Mouse (Mus musculus) retina, embryonic 14.5 days (tissue): ENCODE data around the gene Abcb10.
"Not testable (repeated sequence)": the region's sequence is repeated elsewhere in the genome, so short reads cannot be mapped to it uniquely, and the experiment has no call there.

Source experiments
- DNase-seq: peaks from one replicate; pipeline ENCODE4 v3.0.0-alpha.2; 2015; ENCODE audit warnings: low spot score

Abcb10 gene

DNA sequence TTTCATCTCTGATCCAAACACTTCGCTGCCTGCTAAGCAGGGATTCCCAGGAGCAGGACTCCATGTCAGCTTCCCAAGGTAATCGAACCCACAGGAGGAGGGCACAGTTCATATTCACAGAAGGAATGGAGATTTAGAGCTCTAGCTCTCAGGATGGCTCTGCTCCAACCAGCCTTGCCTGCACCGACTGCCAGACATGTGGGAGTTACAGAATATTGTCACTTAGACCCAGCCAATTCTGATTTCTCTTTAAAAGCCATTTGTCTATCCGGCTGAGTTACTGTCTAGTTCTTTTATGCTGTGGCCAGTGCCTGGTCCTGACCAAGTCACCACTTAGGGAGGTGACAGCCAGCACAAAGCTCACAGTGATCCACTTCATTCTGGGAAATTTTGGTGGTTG lies 1.2 kb downstream of the Abcb10 start:
- no peak for DNase-seq

DNA sequence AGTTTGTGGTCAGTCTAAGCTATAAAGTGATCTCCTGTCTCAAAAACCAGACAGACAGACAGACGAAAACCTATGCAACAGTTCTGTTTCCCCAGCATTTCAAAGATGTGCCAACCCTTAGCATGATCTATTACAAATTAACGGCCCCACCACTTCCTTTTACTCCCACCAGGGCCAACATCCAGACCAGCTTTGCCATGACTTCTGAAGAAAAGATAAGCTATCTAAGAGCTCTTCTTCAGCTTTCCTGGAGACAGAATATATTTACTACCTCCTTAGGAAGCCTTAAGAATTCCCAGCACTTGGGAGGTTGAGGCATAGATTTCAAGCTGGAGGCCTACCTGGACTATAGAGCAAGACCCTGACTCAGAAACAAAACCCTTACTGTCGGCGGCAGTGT lies 2.7 kb downstream of the Abcb10 start:
- DNase-seq: no peak

DNA sequence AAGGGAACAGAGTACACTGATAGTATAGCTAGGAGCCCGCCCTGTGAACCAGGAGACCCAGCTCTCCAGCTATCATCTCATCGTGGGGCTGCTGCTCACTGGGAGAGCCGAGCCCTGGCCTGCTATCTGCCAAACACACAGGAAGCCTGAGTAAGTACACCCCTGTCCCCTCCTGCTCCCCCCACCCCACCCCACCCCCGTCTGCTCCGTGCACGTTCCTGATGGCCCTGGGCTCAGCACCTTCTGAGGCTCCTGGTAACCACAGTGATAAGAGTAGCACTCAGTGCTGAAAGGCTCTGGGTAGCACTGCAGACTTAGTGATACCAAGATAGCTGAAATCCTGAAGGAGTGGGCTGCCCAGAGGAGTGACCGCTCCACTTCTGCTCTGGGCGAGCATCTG lies 4.0 kb downstream of the Abcb10 start:
- DNase-seq: no peak

DNA sequence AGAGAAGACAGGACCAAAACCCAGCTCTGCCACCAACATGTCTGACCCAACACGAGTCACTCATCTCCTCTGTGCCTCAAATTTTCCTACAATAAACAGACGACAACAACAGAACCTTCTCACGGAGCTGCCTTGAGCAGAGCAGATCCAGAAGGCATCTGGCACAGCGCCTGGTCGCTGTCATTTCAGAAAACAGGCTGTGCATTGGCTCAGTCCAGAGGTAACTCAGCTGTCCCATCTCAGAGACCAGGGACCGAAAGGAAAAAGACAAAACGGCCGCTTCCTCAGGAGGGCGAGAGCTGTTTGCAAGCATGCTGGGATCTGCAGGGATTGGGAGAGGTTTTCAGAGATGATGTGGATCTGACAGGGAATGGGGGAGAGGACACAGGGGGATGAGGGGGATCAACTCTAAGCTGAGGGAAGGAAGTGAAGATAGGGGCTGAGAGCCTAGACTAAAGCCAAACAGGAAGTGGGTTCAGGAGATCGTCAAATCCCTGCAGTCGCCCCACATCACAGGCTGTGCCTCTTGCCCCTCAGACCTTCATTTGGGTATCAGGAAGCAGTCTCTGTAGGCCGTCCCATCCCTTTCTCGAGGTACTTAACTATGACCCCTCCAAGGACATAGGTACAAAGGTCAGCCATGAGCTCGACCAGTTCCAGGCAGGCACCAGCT lies 4.6 kb downstream of the Abcb10 start:
- DNase-seq: no peak

DNA sequence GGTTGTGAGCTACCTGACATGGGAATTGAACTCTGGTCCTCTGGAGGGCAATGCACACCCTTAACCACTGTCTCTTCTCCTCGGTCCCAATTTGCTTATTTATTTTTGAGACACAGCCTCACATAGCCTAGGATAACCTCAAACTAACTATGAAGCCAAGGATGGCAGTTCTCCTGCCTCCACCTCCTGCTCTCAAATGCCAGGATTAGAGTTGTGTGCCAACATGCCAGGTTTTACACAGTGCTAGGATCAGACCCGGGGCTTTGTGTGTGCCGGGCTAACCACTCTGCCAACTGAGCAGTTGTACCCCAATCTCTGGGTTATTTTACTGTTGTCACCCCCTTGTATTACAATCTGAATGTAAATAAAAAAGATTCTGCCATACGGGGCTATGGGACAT lies 5.4 kb downstream of the Abcb10 start:
- no peak for DNase-seq

DNA sequence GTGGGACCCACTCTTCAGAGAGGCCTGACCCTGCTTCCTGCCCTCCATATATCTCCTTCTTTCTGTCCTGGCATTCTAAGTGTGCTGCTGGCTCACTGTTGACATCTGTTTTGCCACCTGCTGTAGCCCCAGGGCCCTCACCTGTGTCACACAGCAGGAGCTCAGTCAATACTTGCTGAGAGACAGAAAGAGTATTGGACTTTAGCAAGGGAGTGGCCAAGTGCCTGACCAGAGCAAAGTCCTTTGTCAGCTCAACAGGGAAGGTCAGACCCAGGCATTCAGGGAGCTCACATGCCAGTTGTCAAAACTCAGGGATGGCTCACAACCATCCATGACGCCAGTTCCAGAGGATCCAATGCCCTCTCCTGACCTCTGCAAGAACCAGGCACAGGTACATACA lies 9.4 kb downstream of the Abcb10 start:
- DNase-seq: no peak

DNA sequence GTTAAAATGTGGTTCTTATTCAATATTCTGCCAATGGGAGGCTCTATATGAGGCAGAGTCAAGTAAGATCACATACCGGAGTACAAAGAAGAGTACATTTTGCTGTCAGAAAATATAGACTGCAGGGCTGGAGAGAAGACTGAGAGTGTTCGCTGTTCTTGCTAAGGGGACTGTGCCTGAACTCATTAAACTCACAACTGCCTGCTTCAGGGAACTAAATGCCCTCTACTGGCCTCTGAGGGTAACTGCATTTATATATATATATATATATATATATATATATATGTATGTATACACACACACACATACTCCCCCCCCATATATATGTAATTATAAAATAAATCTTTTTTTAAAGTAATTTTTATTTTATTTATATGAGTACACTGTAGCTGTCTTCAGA lies 16.0 kb downstream of the Abcb10 start:
- DNase-seq: no peak

DNA sequence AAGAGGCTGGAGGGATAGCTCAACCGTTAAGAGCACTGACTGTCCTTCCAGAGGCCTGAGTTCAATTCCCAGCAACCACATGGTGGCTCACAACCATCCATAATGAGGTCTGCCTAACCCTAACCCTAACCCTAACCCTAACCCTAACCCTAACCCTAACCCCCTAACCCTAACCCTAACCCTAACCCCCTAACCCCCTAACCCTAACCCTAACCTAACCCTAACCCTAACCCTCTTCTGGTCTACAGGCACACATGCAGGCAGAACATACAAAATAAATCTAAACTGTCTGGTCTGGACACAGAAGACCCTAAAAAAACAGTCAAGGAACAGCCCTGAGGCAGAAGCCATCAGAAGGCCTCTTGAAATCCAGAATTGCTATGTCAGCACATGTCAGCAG lies 21.6 kb downstream of the Abcb10 start:
- no peak for DNase-seq

DNA sequence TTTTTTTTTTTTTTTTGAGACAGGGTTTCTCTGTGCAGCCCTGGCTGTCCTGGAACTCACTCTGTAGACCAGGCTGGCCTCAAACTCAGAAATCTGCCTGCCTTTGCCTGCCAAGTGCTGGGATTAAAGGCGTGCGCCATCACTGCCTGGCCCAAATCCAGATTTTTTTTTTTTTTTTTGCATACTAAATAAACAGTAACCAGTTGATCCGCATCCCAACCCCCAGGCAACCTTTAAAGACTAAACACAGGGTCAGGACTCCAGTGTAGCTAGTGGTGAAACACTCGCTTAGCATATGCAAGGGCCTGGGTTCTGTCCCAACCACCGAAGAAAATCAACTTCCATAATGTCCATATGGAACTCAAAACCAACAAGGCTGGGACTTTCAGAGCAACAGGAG lies 22.4 kb downstream of the Abcb10 start:
- DNase-seq: not testable (repeated sequence)

DNA sequence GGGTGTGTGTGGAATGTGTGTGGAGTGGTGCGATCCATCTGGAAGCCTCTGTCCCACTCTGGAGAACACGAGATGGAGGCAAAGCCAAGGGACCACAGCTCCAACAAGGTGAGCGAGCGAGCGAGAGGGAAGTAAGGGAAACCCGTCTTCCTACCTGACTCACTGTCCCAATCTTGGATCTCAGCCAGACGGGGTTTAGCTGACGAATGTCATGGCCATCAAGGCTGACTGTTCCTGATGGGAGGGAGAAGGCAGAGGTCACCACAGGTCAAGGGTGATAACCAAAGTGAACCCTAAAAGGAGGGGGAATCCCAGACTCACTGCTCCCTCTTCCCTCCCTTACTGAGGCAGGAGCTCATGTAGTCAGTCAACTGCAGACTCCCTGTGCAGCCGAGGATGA lies 22.9 kb downstream of the Abcb10 start:
- no peak for DNase-seq

DNA sequence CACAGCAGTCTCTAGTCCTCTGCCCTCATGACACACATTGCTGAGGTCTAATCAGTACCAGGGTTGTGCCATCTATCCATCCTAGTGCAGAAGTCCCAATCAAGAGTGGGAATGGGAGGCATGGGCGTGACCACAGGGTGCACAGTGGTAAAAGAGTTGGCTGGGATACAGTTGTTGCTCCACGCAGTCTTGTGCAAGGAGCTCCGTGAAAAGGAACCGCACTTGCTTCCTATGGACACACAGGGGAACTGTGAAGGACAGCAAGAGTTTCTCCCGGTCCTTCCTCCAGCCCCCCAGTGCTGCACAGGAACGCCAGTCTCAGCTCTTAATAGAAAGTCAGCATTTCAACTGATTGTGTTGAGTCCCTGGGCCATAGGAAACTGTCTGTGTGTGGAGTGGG lies 23.4 kb downstream of the Abcb10 start:
- no peak for DNase-seq

DNA sequence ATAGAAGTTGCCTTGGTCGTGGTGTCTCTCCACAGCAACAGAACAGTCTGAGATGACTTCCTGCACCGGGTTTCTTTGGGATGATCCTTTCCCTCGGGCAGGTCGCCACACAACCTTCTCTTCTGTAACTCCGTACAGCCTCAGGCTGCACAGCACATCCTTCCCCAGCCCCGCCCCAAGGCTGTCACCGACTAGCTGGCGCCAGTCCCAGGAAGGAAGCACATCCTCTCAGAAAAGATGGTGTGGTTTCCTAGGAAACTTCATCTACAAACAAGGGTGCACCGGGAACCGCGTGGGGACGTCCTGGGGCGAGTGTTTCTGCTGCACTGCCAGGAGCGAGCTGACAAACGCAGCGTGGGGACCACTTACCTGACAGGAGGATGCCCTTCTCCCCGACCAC lies 24.8 kb downstream of the Abcb10 start:
- no peak for DNase-seq

DNA sequence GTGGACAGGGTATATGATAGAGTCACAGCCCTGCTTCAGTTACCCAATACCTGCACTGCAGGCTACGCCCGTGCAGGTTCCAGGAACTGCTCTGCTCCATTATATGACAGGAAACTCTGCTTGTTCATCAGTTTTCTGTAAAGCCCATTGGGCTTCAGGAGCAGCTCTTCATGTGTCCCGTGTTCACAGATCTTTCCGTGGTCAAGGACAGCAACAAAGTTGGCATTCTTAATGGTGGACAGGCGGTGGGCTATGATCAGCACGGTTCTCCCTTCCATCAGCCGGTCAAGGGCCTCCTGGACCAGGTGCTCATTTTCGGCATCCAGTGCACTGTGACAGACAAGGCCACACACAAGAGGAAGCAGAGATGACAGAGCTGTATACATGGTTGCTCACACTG lies 28.7 kb downstream of the Abcb10 start:
- no peak for DNase-seq

DNA sequence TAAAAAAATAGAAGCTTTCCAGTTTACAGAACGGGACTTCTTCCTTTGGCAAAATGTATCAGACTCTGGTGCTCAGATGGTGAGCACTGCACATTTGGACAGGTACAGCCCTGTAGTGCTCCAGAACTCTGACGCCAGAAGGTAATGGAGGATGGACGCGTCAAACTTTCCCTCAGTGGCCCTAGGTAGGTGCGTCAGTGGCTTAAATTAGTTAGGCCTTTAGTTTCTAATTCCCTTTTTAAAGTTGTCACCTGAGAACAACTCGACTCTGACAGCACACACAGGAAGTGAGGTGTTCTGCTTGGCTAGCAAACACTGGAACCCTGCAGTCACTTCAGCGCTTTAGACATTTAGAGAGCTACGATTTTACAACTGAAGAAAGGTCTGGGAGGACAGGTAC lies 29.2 kb downstream of the Abcb10 start:
- DNase-seq: no peak

DNA sequence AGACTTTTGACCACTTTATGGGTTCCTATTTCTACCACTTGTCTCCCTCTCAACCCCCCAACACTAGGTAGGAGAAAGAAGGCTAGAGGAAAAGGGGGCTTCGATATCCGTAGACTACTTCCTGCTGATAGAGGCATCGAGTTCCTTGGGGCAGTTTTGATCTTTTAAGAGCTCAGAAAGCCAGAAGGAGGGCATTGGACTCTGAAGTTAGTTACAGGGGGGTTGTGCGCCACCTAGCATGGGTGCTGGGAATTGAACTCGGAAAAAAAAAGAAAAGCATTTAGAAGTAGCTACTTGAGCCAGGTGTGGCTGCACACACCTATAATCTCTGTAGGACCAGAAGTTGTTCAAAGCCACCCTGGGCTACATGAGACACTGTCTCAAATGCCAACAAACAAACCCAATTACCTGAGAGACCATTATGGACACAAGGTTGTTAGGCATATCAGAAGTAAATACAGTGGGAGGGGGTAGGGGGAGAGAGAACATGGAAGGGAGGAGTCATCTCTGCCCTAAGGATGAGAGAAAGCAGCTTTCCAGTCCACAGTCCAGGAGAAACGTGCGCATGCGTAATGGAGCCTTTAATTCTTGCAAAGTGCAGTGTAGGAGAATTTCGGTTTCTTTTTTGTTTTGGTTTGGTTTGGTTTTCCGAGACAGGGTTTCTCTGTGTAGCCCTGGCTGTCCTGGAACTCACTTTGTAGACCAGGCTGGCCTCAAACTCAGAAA lies 32.7 kb downstream of the Abcb10 start:
- peak; percentile 80 for DNase-seq

DNA sequence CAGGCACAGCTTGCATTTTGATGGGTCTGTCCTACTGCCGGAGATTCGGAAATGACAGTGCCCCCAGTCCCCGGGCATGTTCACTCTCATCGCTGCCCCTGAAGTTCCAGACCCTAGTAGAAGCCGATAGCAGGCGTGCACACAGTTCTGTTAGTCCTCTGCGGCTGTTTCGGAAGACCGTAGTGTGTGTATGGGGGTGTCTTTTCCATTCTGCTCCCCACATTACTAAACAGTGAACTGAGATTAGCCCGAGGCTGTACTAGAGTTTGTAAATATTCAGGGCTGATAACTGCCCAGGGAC lies 33.3 kb downstream of the Abcb10 start:
- DNase-seq: no peak

DNA sequence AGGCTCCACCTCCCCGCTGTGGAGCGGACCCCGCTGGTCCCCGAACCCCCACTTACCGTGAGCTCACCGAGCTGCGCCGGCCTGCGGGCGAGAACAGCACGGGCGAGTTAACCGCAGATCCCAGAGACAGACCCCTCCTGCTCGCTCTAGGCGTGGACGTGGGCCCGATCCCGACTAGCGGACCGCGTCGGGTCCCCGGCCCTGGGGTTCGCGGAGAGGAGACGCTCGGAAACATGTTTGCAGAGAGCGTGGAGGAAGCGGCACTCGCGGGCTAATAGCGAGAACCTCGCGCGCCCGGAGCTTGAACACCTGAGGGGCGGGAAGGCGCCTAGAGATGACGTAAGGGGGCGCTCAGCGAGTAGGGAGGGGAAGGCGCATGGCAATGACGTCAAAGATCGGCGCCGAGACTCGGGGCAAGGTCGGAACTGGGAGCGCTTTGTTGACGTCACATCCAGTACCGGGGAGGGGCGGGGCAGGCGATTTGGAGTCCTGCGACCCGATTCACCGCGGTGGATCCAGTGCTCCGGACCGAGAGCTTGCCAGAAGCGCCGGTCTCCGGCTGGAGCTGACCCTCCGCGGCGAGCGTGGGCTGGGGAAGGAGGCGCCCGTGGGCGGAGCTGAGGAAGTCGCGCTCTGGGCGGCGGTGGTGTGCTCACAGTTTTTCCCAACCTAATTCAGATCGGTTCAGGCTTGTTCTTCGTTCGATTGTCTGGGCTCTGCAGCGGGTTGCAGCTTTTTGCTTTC lies 33.8 kb downstream of the Abcb10 start, which contains the start of gene Nup133:
Gene Nup133, minus strand, starts transcription at position 324 of the 744 bp plus-strand sequence.
- peak; percentile 99 for DNase-seq

DNA sequence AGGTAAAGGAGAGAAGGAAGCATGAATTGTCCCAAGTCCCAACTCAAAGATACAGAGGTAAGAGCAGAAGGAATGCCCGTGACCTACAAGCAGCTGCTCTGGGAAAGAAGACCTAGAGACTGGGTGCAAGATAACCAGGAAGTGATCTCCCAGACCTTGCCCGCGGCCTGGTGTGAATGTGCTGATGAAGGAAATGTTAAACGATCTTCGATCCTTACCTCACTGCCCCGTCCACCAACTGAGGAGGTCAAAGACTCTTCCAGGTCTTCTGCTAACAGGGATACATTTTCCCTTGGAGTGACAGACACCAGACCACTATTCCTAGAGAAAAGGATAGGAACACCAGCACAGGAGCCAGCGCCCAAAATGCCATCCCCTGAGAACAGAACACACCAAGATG lies 53.9 kb downstream of the Abcb10 start:
- no peak for DNase-seq

DNA sequence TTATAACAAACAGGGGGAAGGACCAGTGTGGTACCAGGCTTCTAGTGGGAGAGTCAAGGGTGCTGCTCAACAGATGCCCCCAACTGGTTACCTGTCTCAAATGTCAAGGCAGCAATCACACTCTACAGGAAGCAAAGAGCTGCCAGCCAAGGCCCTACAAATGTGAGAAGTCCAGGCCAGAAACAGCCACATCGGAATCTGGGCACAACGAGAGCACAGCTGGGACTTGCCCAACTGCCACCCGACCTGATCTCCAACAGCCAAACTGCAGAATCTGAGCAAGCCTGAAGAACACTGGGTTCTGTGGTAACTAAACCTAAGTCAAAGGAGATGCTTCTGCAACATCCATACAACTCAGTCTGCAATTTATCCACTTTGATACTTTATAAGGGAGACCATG lies 57.3 kb downstream of the Abcb10 start:
- DNase-seq: no peak

DNA sequence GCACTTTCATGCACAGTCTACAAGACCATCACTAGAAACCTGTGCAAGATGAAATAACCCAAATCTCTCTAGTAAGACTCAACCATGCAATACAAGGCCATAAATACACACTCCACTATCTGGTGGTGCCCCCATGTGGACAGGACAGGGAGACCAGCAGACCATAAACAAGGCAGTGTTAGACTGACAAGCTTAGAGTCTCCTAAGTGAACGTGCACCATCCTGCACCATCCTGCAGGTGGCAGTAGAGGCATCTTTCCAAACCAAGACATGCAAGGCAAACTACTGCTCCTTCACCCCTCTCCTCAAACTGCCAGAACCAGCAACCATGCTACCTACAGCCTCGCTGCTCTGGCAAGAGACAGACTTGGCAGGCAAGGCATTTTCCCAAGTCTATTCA lies 58.2 kb downstream of the Abcb10 start:
- peak; percentile 93 for DNase-seq

DNA sequence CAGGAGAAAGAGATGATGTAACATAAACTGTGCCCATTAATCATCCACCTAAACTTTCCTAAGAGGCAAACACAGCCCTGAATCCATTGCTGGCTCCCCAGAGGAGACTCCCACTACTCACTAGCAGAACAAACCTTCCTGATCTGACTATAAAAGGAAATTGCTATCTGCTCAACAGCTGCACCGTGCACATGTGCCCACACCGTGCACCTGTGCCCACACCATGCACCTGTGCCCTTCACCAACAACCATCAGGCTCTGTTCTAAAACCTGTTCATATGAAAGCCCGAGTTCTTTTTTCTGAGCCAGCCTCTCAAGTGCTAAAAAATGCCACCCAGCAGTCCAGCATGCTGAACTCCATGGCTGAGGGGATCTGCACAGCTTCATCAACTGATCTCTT lies 68.3 kb downstream of the Abcb10 start:
- no peak for DNase-seq

DNA sequence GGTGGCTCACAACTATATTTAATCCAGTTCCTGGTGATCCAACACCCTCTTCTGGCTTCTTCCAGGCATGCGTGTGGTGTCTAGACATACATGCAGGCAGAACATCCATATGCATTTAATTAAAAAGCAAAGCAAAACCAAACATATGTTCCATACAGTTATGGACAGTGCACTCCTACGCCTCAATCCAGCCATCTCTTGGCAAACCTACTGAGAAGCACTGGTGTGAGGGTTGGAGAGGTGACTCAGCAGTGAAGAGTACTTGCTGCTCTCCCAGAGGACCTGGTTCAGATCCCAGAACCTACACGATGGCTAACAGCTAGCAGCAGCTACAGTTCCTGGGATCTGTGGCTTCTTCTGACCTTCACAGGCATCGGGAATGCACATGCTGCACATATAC lies 70.7 kb downstream of the Abcb10 start:
- DNase-seq: no peak

DNA sequence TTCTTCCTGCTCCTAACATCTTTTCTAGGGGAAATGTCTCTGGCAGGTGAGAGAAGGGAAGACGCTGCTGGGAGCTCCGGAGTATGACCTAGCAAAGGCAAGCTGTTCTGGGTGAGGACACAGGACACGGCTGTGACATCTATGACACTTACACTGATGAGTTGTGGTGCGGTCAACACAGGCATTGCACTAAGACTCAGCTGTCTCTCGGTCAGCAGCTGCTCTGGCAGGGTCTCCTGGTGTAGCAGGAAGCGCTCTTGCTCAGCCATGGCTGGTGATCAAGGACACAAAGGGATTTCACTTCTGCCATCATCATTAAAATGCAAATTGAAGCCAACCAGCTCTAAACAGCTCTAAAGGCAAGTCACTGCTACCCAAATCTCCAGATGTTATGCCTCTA lies 75.3 kb downstream of the Abcb10 start:
- no peak for DNase-seq

DNA sequence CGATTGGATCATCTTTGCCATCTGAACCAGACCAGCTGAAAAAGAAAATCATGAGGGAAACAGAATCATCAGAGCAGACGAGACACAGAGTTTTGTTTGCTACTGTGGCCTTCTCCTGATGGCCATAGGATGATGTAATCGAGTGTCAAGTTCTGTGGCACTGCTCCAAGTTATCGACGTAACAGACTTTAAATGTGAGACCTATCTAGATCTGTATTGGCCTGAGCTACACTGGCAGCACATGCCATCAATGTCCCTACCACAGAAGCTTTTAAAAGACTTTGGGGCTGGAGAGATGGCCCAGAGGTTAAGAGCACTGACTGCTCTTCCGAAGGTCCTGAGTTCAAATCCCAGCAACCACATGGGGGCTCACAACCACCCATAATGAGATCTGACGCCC lies 80.3 kb downstream of the Abcb10 start:
- DNase-seq: no peak
